Mouse (Mus musculus): Measurements from ENCODE around the gene Tm9sf1. TPM values are rescaled to one million over a fixed set of nuclear protein-coding genes. Genes with fewer than 3 reads are reported as not detected.

The Tm9sf1 gene
- polyA plus RNA-seq (2017; shearing (Covaris generic)), result 10 to 100 TPM; 73.1 to 82.7 TPM

DNA sequence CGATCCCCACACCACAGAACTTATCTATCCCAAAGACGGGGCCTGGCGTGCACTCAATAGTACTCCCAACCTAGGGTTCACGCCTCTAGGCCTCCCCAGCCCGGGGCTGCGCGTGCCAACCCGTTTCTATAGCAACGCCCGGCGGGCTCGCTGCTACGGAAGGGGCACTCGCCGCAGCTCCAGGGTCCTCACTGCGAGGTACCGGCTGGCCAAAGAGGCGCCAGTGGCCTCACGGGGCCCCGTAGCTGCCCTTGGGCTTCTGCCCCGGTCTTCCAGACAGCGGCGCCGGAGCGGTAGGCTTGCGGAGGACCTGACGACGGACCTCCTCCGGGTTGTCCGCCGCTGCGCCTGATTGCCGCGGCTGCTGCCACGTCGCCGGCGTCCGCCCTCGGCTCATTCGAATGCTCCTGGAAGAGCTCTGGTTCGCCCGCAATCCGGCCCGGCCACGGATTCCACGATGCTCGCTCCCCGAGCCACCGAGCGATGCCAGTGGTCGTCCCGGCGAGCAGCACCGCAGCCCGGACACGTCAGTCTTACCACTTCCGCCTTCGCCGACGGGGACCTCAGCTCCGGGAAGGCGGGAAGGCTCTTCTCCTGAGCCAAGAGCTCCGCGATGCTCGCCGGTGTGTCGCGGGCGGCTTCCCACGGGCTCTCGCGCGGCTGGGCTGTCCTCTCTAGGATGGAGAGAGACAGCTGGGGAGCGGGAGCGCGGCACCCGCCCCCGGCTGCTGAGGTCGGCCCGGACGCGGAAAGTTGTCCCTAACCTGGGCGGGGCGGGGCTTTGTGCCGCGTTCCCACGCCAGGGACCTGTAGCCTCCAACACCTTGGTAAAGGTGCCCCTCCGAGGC is at the start of gene Tm9sf1:
TSS of gene Tm9sf1 (minus strand) at position 747 of the 848 bp plus-strand sequence.

DNA sequence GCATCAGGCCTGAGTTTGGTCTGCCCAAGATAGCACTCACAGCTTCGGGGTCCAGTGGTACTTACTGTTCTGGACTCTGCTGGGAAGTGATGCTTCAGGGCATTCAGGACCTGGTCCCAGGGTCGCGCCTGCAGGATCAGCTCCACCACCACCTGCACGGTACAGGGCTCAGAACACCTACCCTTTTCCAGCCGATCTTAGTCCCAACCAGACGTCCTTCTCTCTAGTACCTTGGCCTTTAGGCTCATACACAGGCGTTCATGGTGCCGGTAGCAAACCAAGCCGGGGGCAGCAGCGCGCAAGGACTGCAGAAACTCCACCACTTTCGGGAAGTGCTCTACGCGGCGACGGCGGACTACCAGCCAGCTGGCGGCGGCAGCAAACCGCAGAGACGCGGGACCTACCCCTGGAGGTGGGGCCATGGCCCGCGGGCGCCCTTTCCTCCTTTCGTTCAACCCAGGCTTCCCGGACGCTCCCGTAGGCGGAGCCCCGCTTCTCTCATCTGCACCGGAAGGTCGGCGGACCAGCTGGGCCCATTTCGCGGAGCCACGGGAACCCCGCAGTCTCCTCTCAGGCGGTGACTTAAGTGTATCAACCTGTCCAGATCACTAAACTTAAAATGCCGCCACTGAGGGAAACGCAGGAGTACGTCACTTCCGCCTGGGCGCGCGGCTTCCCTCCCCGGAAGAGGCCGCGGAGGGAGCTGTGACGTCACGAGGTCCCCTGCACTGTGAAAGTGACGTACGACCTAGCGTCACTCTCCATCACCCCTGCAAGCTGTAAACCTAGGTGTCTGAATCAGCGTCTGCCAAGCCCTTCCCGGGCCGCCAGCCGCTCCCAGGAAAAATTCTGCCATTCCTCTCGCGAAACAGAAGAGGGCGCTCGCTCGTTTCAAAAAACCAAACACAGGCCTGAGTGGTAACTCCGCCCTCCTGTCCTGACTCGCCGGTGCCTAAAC is 37.8 kb upstream of the Tm9sf1 start, which contains the start of gene Tinf2:
TSS of gene Tinf2 (minus strand) at position 661 of the 958 bp plus-strand sequence.

DNA sequence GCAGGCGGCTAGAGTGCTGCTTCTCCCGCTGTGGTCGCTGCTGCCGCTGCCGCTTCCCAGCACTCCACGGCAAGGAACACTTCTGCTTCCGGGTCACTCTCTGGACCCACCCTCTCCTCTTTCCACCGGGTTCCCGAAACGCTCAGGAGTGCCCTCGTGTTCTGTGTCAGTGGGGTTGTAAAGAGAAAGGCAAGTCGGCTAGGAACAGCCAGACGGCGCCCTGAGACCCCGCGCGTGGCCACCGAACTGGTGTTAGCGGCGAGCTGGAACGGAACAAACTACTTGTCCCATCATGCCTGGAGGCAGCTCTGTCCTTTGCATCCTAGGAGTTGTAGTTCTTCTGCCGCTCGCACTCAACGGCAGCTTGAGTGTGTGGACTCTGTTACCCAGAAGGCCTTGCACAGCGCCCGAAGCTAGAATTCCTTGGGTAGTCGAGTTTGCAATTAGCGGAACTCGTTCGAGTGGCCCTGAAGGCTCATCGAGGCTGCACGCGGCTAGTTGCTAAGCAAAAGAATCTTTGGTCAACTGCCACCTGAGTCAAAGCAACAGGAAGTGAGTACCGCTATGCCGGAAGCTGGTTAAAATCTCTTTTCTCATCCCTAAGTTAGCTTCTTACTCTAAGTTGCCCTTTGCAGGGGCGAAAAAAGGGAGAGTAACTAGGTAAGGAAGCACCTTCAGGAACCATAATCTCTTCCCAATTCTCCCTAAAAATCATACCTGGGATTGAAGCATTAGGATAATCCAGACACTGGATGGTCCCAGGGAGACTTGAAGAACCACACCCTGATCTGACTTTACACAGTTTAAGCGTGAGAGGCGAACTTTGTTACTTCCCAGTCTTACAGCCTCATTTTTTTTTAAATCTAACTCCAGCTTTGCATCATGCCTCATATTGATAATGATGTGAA is 28.5 kb upstream of the Tm9sf1 start, which contains the start of the genes Gmpr2 and Nedd8:
TSS of gene Gmpr2 (plus strand) at position 109 of the 908 bp plus-strand sequence.
TSS of gene Nedd8 (minus strand) at position 292 of the 908 bp plus-strand sequence.

DNA sequence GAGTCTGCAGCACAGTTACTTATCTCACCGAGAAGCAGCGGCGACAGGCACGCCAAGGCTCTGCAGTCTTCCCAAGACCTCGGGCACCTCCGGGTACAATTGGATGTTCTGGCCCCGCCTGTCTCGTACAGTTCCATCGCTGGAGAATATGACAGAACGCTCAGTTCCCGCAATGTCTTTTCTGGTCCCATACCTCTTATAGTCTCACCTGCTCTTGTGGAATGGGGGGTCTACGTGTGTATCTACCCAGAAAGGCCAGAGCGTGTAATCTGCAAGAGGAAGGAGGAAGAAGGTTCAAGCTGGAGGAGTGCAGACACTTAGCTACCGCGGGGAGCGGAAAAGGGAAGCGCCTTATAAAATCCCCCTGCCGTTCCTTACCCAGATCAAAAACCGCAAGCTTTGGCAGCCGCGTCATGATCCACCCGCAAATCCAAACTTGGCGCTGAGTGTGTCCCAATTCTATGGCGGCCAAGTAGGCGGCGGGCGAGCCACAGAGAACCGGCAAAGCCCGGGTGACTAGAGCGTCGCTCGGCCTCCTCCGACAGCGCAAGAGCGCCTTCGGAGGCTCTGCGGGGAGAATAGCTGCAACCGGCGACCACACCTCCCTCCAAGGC is 16.5 kb upstream of the Tm9sf1 start, which contains the start of gene Mdp1:
TSS of gene Mdp1 (minus strand) at position 549 of the 614 bp plus-strand sequence.

DNA sequence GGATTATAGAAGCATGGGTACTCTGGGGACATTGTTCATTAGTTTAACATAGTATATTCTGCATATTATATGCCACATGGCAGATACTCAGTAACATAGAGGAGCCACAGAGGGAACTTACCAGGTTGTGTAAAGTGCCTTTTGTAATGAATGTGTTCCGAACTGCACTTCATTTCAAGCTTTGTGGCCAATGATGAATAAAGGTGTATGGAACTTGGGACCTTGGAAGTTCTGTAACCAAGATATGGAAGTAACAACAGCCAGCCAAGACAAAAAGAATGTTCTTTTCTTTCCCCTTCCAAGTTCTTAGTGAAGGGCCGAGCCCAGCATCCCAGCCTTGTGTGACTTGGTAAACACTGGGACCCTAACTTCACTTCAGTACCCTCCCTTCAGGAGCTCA is 6.3 kb upstream of the Tm9sf1 start, which contains the start of gene Tssk4:
TSS of gene Tssk4 (plus strand) at position 301 of the 400 bp plus-strand sequence.

DNA sequence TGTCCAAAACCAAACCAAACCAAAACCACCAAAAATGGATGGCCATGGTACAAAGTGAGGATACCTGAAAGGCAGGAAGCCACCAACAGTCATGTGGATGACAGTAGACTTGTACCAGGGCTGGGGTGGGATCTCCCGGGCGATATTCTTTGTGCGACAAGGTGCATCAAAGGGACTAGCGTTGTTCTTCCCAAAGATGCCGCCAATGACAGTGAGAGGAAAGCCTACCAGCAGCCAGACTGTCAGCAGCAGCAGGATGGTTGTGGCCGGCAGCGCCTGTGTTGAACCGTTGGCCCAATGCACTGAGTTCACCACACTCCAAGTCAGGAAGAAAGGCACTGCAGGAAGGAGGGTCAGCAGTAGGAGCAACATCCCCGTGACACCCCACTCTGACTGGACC is 5.8 kb downstream of the Tm9sf1 start, which contains the start of gene Gm49378:
TSS of gene Gm49378 (minus strand) at position 101 of the 400 bp plus-strand sequence.

DNA sequence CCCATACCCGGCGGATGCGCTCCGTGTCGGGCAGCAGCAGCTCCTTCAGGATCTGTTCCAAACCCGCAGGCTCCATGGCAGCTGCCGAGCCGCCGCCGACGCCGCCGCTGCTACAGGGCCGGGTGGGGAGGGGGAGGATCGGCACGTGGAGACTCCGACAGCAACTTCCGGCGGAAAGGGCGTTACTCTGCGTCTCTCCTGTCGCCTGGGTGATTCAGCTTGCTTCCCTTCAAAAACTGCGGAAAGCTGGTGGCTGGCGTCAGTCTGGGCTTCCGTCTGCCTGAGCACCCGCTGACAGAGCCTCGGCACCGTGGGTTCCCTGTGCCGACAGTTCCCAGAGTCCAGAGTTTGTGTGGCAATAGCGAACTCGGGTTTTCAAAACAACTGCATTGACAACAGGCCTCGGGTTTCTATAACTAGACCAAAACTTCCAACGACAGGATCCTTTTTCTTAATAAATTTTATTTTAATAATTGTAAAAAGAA is 8.0 kb downstream of the Tm9sf1 start, which contains the start of gene Ipo4:
TSS of gene Ipo4 (minus strand) at position 435 of the 485 bp plus-strand sequence.

DNA sequence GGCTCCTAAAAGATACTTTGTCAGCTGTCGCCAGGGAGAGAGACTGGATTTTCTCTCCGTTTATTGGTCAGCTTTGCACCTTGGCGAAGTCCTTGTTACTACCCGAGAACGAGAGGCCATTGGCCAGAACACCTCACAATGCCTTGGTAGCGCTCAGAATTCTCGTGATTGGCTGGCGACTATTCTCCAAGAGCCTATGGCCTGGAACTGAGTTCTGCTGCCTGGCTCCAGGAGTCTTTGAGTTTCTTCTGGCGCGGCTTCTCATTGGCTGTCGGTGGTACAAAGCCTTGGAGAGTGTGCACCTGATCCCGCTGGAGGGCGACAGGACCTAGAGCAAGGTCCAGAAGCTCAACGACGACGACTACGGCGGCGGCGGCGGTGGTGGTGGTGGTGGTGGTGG is 25.8 kb downstream of the Tm9sf1 start, which contains the start of gene Rec8:
TSS of gene Rec8 (plus strand) at position 216 of the 400 bp plus-strand sequence.

DNA sequence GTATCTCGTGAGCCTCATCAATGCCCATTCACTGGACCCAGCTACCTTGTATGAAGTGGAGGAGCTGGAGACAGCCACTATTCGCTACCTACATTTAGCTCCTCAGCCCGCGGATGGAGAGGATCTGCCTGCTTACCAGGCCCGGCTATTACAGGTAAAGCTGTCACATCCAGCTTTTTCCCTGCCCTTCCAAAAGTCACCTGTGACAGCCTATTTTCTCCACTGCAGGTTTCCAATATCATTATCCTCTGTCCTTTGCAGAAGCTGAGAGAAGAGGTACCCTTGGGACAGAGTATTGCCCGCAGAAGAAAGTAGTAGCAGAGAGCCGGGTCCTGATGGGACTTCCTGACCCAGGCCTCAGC is 40.4 kb downstream of the Tm9sf1 start, which contains the start of gene Irf9:
TSS of gene Irf9 (plus strand) at position 301 of the 362 bp plus-strand sequence.

DNA sequence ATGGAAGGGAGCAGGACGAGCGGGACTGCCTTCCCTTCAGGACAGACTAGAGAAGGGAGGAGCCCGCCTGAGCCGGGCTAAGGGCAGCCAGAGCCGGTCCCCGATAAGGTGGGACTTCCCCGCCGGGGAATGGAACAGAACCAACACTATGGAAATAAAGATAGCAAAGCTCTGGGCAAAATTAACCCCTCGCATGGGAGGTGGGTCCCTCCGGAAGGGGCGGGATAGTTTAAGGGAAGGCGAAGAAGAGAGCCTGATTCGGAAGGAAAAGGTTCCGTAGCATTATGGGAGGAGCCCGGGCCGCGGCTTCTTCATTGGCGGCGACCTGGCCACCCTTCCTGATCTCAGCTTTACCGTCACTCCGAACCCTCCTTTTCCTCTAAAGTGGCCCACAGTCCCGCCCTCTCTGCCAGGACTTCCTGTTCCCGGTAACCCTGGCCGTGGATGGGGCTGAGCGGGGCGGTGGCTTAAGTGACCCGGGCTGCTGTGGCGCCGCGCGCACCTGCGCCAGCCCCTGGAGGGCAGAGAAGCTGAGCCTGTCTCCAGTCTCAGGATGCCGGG is 52.2 kb downstream of the Tm9sf1 start, which contains the start of gene Rnf31:
TSS of gene Rnf31 (plus strand) at position 378 of the 561 bp plus-strand sequence.

DNA sequence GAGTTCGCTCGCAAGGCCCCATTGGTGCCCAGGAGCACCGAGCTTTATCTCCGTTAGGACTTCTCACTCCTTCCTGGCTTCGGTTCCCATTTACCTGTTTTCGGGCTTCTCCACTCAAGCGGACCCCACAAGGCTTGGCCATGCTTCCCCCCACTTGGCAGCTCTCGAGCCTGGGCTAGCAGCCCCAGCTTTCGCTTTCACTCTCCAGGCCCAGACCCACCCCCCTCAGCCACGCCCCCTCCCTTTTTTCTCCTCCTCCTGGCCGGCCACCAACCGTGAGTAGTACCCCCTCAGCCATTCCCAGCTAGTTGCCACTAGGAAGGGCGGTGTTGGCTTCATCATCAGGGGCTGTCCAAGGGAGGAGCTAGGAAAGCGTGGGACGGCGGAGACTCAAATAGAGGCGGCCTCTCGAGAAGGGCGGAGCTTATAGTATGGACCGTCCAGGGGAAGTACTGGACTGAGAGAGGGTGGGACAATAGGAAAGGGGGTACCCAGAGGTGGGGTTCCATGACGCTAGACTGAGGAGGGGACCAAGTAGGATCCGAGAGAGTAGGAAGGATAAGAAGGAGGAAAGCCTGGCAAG is 52.8 kb downstream of the Tm9sf1 start, which contains the start of gene Psme2:
TSS of gene Psme2 (minus strand) at position 366 of the 583 bp plus-strand sequence.

Other genes with a start within 250 kb of the Tm9sf1 start
- 10 to 100 TPM; 35.9 to 39.8 TPM for gene Dhrs4, start 165.0 kb downstream of the Tm9sf1 start, polyA plus RNA-seq (2017; shearing (Covaris generic))
- gene Carmil3, start 153.2 kb downstream of the Tm9sf1 start, polyA plus RNA-seq (2017; shearing (Covaris generic)), result 1 to 10 TPM in 1 of 2 experiments, under 1 TPM in 1; 0.57 to 3.5 TPM
- gene Cpne6, start 133.4 kb downstream of the Tm9sf1 start, polyA plus RNA-seq (2017; shearing (Covaris generic)), result 1 to 10 TPM in 1 of 2 experiments, under 1 TPM in 1; 0.18 to 1.1 TPM
- gene Nrl, start 118.8 kb downstream of the Tm9sf1 start, polyA plus RNA-seq (2017; shearing (Covaris generic)), result 1 to 10 TPM in 1 of 2 experiments, under 1 TPM in 1; 0.36 to 1.6 TPM
- gene Pck2, start 103.5 kb downstream of the Tm9sf1 start, polyA plus RNA-seq (2017; shearing (Covaris generic)), result 10 to 100 TPM; 21.5 to 51.6 TPM
- gene Dcaf11, start 83.8 kb downstream of the Tm9sf1 start, polyA plus RNA-seq (2017; shearing (Covaris generic)), result 100 to 1,000 TPM; 141 to 145 TPM
- 1 to 10 TPM; 4.4 to 6.9 TPM for gene A730061H03Rik, start 83.4 kb downstream of the Tm9sf1 start, polyA plus RNA-seq (2017; shearing (Covaris generic))
- gene Fitm1, start 68.2 kb downstream of the Tm9sf1 start, polyA plus RNA-seq (2017; shearing (Covaris generic)), result not detected
- 1,000 to 10,000 TPM; 1,004 to 1,125 TPM for gene Psme1, start 65.7 kb downstream of the Tm9sf1 start, polyA plus RNA-seq (2017; shearing (Covaris generic))
- gene Emc9, start 58.5 kb downstream of the Tm9sf1 start, polyA plus RNA-seq (2017; shearing (Covaris generic)), result 10 to 100 TPM; 32.7 to 34.1 TPM
- 100 to 1,000 TPM; 686 to 830 TPM for gene Psme2, start 52.7 kb downstream of the Tm9sf1 start, polyA plus RNA-seq (2017; shearing (Covaris generic))
- gene Rnf31, start 52.1 kb downstream of the Tm9sf1 start, polyA plus RNA-seq (2017; shearing (Covaris generic)), result 10 to 100 TPM; 61.0 to 75.2 TPM
- gene Irf9, start 40.2 kb downstream of the Tm9sf1 start, polyA plus RNA-seq (2017; shearing (Covaris generic)), result 100 to 1,000 TPM; 149 to 175 TPM
- gene Rec8, start 25.8 kb downstream of the Tm9sf1 start, polyA plus RNA-seq (2017; shearing (Covaris generic)), result 10 to 100 TPM in 1 of 2 experiments, 1 to 10 TPM in 1; 2.7 to 16.9 TPM
- gene Ipo4, start 7.8 kb downstream of the Tm9sf1 start, polyA plus RNA-seq (2017; shearing (Covaris generic)), result 10 to 100 TPM; 50.2 to 65.2 TPM
- 1 to 10 TPM; 1.4 to 3.0 TPM for gene Gm49378, start 5.9 kb downstream of the Tm9sf1 start, polyA plus RNA-seq (2017; shearing (Covaris generic))
- 1 to 10 TPM; 1.4 to 2.1 TPM for gene Tssk4, start 6.4 kb upstream of the Tm9sf1 start, polyA plus RNA-seq (2017; shearing (Covaris generic))
- 100 to 1,000 TPM in 1 of 2 experiments, 10 to 100 TPM in 1; 97.3 to 101 TPM for gene Mdp1, start 16.7 kb upstream of the Tm9sf1 start, polyA plus RNA-seq (2017; shearing (Covaris generic))
- gene Gmpr2, start 28.1 kb upstream of the Tm9sf1 start, polyA plus RNA-seq (2017; shearing (Covaris generic)), result 10 to 100 TPM; 41.6 to 61.3 TPM
- gene Nedd8, start 28.3 kb upstream of the Tm9sf1 start, polyA plus RNA-seq (2017; shearing (Covaris generic)), result 100 to 1,000 TPM; 358 to 380 TPM
- gene Tinf2, start 38.0 kb upstream of the Tm9sf1 start, polyA plus RNA-seq (2017; shearing (Covaris generic)), result 10 to 100 TPM; 57.8 to 66.2 TPM
- under 1 TPM; 0.14 to 0.76 TPM for gene Tgm1, start 70.1 kb upstream of the Tm9sf1 start, polyA plus RNA-seq (2017; shearing (Covaris generic))
- gene Rabggta, start 78.5 kb upstream of the Tm9sf1 start, polyA plus RNA-seq (2017; shearing (Covaris generic)), result 10 to 100 TPM; 54.5 to 89.6 TPM
- gene Dhrs1, start 101.9 kb upstream of the Tm9sf1 start, polyA plus RNA-seq (2017; shearing (Covaris generic)), result 10 to 100 TPM; 21.9 to 45.9 TPM
- 10 to 100 TPM; 45.0 to 53.1 TPM for gene Nop9, start 101.9 kb upstream of the Tm9sf1 start, polyA plus RNA-seq (2017; shearing (Covaris generic))
- not detected for gene Cideb, start 114.7 kb upstream of the Tm9sf1 start, polyA plus RNA-seq (2017; shearing (Covaris generic))
- gene Ltb4r2, start 117.6 kb upstream of the Tm9sf1 start, polyA plus RNA-seq (2017; shearing (Covaris generic)), result 1 to 10 TPM in 1 of 2 experiments, under 1 TPM in 1; 0.35 to 1.1 TPM
- gene Ltb4r1, start 122.2 kb upstream of the Tm9sf1 start, polyA plus RNA-seq (2017; shearing (Covaris generic)), result 10 to 100 TPM in 1 of 2 experiments, 1 to 10 TPM in 1; 1.2 to 10.9 TPM
- under 1 TPM; 0.04 to 0.45 TPM for gene Adcy4, start 140.3 kb upstream of the Tm9sf1 start, polyA plus RNA-seq (2017; shearing (Covaris generic))
- gene Ripk3, start 145.1 kb upstream of the Tm9sf1 start, polyA plus RNA-seq (2017; shearing (Covaris generic)), result 10 to 100 TPM; 62.4 to 75.6 TPM
- 1 to 10 TPM in 1 of 2 experiments, not detected in 1; 1.6 TPM for gene Nfatc4, start 179.3 kb upstream of the Tm9sf1 start, polyA plus RNA-seq (2017; shearing (Covaris generic))
- gene Nynrin, start 210.2 kb upstream of the Tm9sf1 start, polyA plus RNA-seq (2017; shearing (Covaris generic)), result 1 to 10 TPM in 1 of 2 experiments, under 1 TPM in 1; 0.22 to 1.5 TPM
- gene Cbln3, start 240.6 kb upstream of the Tm9sf1 start, polyA plus RNA-seq (2017; shearing (Covaris generic)), result under 1 TPM; 0.33 to 0.48 TPM
- 10 to 100 TPM; 67.6 to 78.9 TPM for gene Khnyn, start 241.1 kb upstream of the Tm9sf1 start, polyA plus RNA-seq (2017; shearing (Covaris generic))

Data from inflammation-experienced regulatory T-cells (primary cell).